Mouse (Mus musculus) left cerebral cortex, postnatal 36 days (tissue): ENCODE measurements around the gene Lsr. TPM values are rescaled to one million over a fixed set of nuclear protein-coding genes. Genes with fewer than 3 reads are reported as not detected.
"Not testable (repeated sequence)": the region's sequence is repeated elsewhere in the genome, so short reads cannot be mapped to it uniquely, and the experiment has no call there.

Experiments
- DNase-seq, 2 experiments: peaks; one replicate each; pipeline ENCODE4 v3.0.0; 2021 to 2022; ENCODE audit warnings: low spot score in 2 of 2, mixed read lengths in 1 of 2
- intact Hi-C: fragments of 180-260 bp; cut with DNase I; formaldehyde crosslinking; loops from one replicate; pipeline ENCODE4 v1.15.1; 2025
- total RNA-seq, 2 experiments: library from RNA; stranded (reverse); gene quantifications; 2 replicates each; pipeline ENCODE4 v1.2.3; 2021

Lsr gene
- total RNA-seq, 2 experiments from 2014 or later = 7.0 to 9.8 TPM

- intact Hi-C loops = no loop called here
- DNase-seq = no peak
Measured at GRCm38 (mm10) chr7:30966657-30967056, 6.6 kb downstream of the Lsr start.

- intact Hi-C loops = no loop called here
- DNase-seq = no peak
Measured at GRCm38 (mm10) chr7:30965677-30966076, 7.6 kb downstream of the Lsr start.

GRCm38 (mm10) chr7:30964366-30964765, 8.9 kb downstream of the Lsr start:
- DNase-seq = no peak
- intact Hi-C loops = no loop called here

GRCm38 (mm10) chr7:30962862-30963261, 10.4 kb downstream of the Lsr start:
- intact Hi-C loops = no loop called here
- DNase-seq = no peak

GRCm38 (mm10) chr7:30959786-30960349, 13.4 kb downstream of the Lsr start:
- DNase-seq = no peak
- intact Hi-C loops = loop anchor here (5.0 kb wide), 2 partner anchors 92 to 137 kb away; partner anchors contain the start of gene Fxyd7

GRCm38 (mm10) chr7:30958866-30959487, 14.3 kb downstream of the Lsr start:
- intact Hi-C loops = loop anchor here (5.0 kb wide), 2 partner anchors 93 to 138 kb away; partner anchors contain the start of gene Fxyd7
- DNase-seq = no peak

- no peak for DNase-seq
- intact Hi-C loops = loop anchor here (5.0 kb wide), 2 partner anchors 94 to 139 kb away; partner anchors contain the start of gene Fxyd7
Measured at GRCm38 (mm10) chr7:30958109-30958865, 15.0 kb downstream of the Lsr start.

GRCm38 (mm10) chr7:30957367-30957783, 15.9 kb downstream of the Lsr start:
- intact Hi-C loops = loop anchor here (5.0 kb wide), 2 partner anchors 95 to 140 kb away; partner anchors contain the start of gene Fxyd7
- DNase-seq = peak; percentile 94 to 95

- intact Hi-C loops = loop anchor here (5.0 kb wide), 2 partner anchors 95 to 140 kb away; partner anchors contain the start of gene Fxyd7
- DNase-seq = peak; percentile 81 to 84
Measured at GRCm38 (mm10) chr7:30956756-30957366, 16.4 kb downstream of the Lsr start, which contains the start of gene Usf2. TSS of gene Usf2 (minus strand) at chr7:30956803.

- no peak for DNase-seq
- intact Hi-C loops = loop anchor here (5.0 kb wide), 2 partner anchors 96 to 141 kb away; partner anchors contain the start of gene Fxyd7
Measured at GRCm38 (mm10) chr7:30956357-30956751, 16.9 kb downstream of the Lsr start.

- intact Hi-C loops = loop anchor here (5.0 kb wide), 2 partner anchors 97 to 142 kb away; partner anchors contain the start of gene Fxyd7
- DNase-seq = peak; percentile 85 to 86
Measured at GRCm38 (mm10) chr7:30955584-30956356, 17.5 kb downstream of the Lsr start.

- no peak for DNase-seq
- intact Hi-C loops = loop anchor here (5.0 kb wide), 2 partner anchors 97 to 142 kb away; partner anchors contain the start of gene Fxyd7
Measured at GRCm38 (mm10) chr7:30954971-30955520, 18.2 kb downstream of the Lsr start.

- intact Hi-C loops = no loop called here
- DNase-seq = no peak
Measured at GRCm38 (mm10) chr7:30954036-30954435, 19.2 kb downstream of the Lsr start.

GRCm38 (mm10) chr7:30953459-30953858, 19.8 kb downstream of the Lsr start:
- intact Hi-C loops = no loop called here

GRCm38 (mm10) chr7:30952441-30953265, 20.6 kb downstream of the Lsr start:
- no peak for DNase-seq
- intact Hi-C loops = no loop called here

More at GRCm38 (mm10) chr7:30953459-30953858, 19.8 kb downstream of the Lsr start:
- DNase-seq = no peak

- DNase-seq, intact Hi-C loops: not testable (repeated sequence)
Measured at GRCm38 (mm10) chr7:30949902-30950301, 23.4 kb downstream of the Lsr start.

- no peak for DNase-seq
- intact Hi-C loops = no loop called here
Measured at GRCm38 (mm10) chr7:30945876-30946275, 27.4 kb downstream of the Lsr start.

- DNase-seq, intact Hi-C loops: not testable (repeated sequence)
Measured at GRCm38 (mm10) chr7:30945466-30945865, 27.8 kb downstream of the Lsr start.
